Mouse (Mus musculus) adrenal gland, adult 18-20 months (tissue): ENCODE measurements at regions not wholly inside any gene's neighbourhood (a gene's known extent, or its start where the extent isn't known, plus 50 kb on each side); places are given as distances from the start of the nearest gene placed in this dataset.

Experiments
- DNase-seq, 2 experiments: peaks; one replicate each; pipeline ENCODE4 v3.0.0; 2021 to 2022; ENCODE audit warnings: low spot score in 2 of 2

GRCm38 (mm10) chr16:37459533-37459890, 74.8 kb upstream of the Stxbp5l start:
- DNase-seq, result no peak

GRCm38 (mm10) chr16:37458592-37459532, 74.1 kb upstream of the Stxbp5l start:
- DNase-seq, result no peak

- DNase-seq, result no peak
Observed at GRCm38 (mm10) chr16:37455971-37456370, 71.2 kb upstream of the Stxbp5l start.

GRCm38 (mm10) chr16:37449846-37450245, 65.1 kb upstream of the Stxbp5l start:
- DNase-seq, result no peak

GRCm38 (mm10) chr16:37445756-37446155, 61.0 kb upstream of the Stxbp5l start:
- no peak for DNase-seq

GRCm38 (mm10) chr16:37442936-37443335, 58.2 kb upstream of the Stxbp5l start:
- no peak for DNase-seq

GRCm38 (mm10) chr16:37442481-37442880, 57.7 kb upstream of the Stxbp5l start:
- no peak for DNase-seq

- DNase-seq, result peak in 1 of 2 experiments; percentile 9
Observed at GRCm38 (mm10) chr16:37440628-37441164, 55.9 kb upstream of the Stxbp5l start.
